Mouse (Mus musculus) B cell, adult 2 months (primary cell): ENCODE measurements around the gene Htr3a.
A peak's percentile ranks its signal among the peaks of the same experiment; 100 is the strongest.

ENCODE experiments used
- DNase-seq, 2 experiments: peaks; one replicate each; pipeline ENCODE4 v3.0.0; 2022

Gene Htr3a

DNA sequence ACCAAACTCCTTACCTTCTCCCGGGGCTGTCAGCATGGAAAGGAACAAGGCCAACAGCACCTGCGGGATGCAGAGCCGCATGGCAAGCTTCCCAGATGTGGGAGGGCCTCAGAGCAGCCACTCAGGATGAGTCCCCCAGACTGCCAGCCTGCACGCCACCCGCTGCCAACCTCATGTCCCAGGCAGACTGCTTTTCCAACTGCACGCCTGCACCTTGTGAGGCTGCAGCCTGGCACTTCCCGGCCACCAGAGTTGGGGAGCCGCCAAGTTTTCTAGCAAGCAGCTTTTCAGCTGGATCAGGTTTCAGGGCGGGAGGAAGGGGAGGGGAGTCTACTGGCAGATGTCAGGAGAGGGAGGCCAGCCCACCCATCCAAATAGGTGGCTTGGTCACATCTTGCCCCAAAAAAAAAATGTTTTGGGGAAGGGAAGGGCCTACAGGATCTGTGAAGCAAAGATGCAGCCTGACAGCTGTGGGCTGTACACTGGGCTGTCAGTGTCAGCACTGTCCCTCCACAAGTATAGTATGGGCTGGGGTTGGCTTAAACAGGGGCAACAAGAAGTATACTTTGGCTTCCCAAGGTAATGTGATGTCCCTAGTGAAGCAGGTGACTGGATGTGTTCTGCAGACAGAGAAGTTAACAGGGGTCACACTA is at the start of gene Htr3a:
Htr3a (minus strand) TSS at position 215 of the 653 bp plus-strand sequence.
- no peak for DNase-seq

DNA sequence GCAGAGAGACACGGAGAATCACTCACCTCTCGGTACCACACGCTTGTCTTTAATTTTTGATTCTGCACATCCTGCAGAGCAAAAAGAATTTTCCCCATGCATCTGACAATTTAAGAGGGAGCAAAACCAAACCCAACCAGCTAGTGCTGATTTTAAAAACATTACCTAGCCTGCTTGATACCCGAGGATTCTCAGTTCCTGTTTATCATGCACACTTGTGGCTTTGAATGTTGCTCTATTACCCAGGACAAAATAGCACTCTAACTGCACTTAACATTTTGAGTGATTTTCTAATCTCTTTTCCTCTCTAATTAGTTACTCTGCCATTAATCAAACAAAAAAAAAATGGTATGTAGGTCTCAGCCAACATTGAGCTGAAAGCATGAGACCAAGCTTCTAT is 36.7 kb upstream of the Htr3a start:
- DNase-seq: no peak

DNA sequence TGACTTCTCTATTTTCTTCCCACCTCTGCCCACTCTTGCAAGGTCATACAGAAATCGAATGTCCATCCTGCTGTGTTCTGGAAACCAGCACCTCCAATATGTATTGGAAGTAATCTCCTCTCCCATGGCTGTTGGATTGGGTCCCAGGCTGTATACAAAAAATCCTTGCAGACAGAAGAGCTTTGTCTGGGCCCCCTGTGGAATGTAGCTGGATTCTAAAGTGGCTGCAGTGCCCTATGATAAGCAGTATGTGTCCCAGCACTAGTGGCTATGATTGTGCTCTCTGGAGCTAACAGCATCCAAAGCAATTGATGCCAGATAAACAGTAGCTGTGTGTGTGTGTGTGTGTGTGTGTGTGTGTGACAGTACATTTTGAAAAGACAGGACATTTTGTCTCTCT is 31.4 kb upstream of the Htr3a start:
- DNase-seq: no peak

DNA sequence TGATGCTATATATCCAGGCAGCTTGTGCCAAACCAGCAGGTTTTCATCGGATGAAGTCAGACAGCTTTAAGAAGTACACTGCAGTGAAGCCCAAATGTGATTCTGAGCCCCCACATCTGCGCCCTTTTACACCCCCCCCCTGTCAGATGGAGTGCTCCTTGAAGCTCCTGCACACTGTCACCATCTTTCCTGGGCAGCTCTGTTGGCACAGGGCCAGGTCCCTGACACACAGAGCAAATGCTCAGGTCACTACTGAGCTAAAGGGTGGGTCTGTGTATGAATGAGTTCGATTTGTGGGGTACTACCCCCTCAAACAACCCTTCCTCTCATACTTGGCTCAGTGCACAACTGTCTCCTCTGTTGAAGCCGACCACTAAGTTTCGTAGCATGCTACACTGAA is 18.5 kb upstream of the Htr3a start:
- DNase-seq: no peak

DNA sequence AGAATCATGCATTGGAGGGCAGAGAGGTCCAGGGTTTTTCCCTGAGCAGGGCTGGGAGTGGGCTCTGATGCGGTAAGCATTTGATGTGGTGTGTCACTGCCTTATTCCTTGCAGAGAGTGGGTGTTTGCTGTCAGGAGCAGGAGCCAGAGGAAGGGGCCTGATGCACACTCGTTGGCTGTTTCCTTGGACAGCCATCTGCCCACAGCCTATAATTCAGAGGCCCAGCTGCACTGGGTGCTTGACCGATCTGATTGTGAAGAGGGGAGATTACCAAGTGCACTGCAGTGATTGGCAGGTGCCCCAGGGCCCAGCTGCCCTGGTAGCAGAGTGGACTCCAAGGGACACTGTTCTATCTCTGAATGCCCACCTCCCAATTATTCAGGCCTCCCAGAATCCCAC is 17.9 kb upstream of the Htr3a start:
- DNase-seq: no peak

DNA sequence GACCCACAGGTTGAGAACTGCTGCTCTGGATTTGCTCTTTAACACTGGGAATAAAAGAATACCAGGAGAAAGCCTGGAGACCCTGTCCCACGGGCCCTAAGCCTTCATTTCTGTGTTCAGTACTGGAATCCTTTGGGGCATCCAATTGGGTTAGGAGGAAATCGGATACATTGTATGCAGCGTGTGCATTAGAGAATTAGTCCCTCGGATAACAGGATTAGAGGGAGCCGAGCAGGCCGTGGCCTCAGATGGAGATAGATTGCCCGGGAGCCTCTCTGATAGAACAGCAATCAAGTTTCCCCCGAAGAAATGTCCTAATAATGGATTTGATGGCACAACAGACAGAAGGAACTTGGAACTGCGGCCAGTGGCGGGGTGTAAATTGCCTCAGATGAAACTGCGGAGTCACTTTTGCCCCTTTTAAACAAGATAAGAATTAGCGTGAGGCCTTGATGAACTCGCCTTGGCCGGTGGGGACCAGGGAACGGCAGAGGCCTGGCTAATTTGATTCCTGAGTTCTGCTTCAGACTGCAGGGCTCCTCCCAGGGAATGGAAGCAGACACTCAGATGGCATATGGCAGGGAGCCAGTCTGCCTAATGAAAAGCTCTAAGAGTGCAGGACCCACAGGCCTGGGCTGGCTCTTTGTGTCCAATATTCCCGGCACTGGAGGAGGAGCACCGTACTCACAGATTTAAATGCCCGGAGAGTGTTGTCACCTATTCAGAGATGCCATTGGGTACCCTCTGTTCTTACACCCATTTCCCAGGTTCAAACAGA is 5.3 kb upstream of the Htr3a start:
- no peak for DNase-seq

DNA sequence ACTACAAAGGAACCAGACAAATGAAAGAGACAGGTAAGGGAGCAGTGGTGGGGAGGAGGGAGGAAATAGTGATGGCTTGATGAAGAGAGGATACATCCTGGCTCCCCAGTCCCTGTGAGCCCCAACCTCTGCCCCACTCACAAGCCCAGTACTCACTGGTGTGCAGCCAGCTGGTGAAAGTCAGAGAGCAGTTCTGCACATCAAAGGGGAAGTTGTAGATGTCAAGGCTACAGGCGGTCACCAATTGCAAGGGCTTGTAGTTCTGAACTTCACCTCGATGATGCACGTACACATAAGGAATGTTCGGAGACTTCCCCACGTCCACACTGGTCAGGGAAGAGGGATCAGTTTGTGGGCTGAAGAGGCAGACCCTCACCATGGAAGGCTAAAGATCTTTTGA is 6.5 kb downstream of the Htr3a start:
- DNase-seq: no peak

DNA sequence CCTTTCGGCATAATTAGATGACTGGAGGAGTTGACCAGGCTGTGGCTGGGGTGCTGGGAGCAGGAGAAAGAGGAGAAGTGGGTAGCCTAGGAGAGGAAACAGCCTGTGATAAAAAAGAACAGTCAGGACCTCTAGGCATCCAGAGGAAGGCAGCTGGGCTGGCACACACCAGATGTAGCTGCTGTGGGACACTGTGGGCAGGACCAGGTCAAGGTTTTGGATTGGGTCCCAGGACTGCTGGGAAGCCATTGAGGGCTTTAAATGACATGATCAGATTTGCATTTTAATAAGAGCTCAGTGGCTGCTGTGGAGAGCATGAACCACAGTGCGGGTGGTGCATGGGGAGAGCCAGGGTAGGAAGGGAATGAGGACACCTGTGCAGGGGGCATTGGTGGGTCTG is 7.1 kb downstream of the Htr3a start:
- no peak for DNase-seq

DNA sequence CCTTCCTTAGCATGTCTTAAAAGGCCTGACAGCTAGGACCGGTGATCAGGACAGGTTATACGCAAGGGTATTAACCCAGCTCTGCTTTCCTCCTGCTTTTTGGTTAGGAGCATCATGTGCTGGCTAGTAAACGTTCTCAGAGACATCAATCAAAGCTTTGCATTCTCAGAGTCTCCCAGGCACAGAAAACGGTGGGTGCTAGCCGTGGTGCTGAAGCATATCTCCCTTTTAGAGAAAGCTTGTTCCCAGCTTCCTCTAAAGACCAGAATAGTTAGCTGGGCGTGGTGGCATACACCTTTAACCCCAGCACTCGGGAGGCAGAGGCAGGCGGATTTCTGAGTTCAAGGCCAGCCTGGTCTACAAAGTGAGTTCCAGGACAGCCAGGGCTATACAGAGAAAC is 12.3 kb downstream of the Htr3a start:
- DNase-seq: no peak

DNA sequence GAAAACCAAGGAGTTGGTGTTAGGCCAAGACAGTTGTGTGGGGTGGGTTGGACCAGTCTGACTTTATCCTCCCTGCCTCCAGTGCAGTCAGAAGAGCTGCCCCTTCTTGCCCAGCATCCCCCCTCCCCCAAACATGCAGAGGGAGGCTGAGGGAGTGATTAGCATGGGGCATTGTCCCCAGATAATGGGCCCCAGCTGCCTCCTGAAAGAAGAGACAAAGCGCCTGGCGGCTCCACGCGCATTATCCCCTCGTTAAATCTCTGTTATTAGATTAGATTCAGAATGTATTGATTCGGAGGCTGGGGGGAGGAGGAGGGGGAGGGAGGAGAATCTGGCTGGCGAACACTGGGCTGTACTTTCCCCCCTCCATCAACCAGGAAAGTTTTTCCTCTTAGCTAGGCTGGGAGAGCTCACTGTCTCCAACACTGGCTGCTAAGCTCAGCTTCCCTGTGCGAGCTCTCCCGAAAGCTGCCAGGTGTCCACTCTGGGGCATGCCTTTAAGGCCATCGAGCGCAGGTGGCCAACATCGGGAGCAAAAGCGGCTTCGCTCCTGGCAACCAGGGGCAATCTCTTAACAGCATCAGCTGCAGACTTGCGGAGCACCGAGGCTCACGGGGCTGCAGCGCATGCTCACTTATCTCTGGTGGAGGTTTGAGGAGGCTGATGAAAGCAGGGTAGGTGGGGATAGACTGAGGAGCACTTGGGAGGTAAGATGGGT is 14.9 kb downstream of the Htr3a start:
- no peak for DNase-seq

DNA sequence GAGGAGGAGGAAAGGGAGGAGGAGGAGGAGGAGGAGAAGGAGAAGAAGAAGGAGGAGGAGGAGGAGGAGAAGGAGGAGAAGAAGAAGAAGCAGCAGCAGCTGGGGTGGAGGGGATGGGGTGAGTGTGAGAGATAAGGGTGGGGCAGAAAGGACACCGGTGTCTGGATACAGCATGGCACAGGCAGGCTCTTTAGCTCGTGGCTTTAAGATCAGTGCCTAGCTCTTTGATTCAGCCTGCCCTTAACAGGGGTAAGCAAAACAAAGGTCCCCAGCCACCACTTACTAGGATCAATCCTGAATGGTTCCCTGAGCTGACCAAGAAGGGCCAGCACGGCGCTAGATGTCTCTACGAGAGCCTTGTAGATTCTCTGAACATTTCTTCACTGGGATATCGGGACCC is 16.1 kb downstream of the Htr3a start:
- DNase-seq: no peak

DNA sequence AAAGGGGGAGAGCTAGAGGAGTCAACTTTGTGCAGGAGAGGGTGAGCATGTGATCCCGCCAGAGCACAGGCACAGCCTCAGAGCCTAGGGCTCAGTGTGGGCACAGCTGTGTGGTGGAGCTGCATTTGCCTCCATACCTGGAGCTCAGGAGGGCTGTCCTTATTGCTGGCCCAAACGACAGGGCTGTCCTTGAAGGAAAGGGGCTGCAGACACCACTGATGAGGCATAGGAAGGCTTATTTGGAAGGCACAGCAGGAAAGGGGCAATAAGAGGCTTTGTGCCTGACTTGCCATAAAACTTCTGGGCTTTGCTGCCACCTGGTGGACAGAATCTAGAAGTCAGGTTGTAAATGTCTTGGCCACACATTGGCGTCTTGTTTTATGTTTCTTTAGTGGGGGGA is 16.9 kb downstream of the Htr3a start:
- peak; percentile 58 to 59 for DNase-seq

DNA sequence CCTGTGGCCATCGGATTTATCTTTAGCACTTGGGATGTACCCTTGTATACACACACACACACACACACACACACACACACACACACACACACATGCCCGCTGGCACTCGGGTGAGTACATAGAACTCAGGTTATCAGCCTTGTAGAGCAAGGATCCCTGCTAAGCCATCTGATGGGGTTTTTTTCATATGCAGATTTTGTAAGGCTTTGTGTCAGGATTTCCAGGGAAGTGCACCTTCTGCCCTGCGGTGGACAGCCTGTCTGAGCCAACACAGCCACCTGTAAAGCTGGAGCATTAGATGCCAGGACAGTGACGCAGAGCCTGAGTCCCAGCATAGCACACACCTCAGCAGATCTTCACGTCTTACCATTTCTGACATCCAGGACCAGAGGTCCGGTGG is 21.8 kb downstream of the Htr3a start:
- no peak for DNase-seq

DNA sequence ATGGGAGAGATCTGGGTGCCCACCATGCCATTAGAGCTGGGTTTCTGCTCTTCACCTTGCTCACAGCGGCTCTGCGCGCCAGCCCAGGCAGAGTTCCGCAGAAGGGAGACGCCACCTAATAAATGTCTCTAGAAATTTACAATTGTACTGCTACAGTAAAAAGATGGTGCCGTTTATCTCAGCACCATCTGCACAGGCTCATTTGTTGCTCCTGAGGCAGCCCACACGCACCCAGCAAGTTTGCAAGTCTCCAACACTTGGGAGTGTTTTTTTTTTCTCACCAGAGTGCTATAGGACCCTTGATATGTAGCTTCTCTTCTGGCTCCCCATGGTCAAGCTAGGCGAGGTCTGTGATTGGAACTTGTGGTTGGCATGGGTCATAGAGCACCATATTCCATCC is 38.0 kb downstream of the Htr3a start:
- DNase-seq: no peak

DNA sequence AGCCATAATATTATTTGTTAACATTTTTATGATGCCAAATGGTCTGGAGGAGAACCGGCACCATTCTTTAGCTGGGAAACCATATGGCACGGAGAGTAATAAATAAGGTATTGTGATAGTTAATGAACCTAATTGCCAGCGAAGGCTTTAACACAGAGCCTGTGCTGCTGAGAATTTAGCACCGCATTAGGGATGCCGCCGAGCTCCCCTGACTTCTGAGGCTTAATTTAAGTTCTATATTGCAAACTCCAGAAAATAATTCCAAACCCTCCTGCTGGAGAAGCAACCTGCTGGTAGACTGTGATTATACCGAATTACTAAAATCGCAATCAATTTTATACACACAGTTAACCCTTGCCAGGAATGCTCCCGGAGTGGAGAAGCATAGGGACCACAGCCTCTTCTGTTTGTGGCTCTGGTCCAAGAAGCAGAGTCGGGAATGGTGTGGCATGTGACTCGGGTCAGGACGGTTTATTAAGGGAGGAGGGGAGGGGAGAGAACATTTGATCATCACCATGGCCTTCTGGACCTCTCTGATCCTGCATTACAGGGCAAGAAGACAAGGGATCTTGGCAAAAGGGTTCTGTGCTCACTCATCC is 44.3 kb downstream of the Htr3a start:
- DNase-seq: no peak

DNA sequence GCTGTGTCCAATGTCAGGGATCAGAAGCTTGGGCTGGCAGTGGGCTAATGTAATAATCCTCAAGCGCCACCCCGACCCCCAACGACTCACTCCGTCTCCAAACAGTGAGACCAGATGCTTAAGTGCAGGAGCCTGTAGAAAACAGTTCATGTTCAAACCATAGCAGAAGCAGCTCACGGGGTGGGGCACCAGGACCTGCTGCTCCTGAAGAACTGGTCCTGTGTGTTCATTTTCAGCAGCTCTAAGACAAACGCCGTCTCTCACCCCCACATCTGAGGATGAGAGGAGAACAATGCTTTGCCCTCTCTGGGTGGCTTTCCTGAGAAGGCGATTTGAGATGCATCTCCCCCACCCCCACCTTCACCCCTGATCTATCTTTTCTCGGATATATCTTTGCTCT is 45.7 kb downstream of the Htr3a start:
- DNase-seq: no peak

DNA sequence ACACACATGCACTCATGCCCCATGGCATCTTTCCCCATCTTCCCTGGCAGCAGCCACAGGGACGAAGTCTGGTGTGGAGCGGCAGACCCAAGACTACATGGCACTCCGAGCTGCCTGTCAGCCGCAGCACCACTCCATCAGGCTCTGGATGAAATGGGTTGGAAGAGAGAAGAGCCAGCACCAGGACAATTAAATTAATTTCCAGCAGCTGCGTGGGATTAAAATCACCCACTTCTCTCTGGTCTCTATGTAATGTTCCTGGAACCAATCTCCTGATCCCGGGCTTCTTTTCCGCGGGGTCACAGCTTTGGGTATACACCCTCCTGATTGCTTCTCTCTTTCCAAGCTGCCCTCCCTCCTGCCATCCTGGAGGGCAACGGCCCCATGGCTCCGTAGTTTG is 49.4 kb downstream of the Htr3a start:
- DNase-seq: no peak

DNA sequence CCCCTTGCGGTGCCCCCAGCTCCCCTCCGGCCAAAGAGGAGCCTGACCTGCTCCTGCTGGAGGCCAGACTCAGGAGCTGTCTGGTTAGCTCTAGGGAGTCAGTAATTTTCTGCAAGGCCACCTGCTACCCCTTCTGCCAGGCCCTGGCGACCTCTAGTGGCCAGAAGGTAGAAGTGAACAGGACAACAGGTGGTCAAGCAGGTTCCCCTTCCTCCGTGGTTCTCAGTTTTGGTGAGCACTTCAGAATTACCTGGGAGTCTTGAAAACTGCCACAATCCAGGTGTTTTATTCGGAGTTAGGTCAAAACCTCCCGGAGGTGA is 50.4 kb downstream of the Htr3a start:
- peak; percentile 43 to 46 for DNase-seq

DNA sequence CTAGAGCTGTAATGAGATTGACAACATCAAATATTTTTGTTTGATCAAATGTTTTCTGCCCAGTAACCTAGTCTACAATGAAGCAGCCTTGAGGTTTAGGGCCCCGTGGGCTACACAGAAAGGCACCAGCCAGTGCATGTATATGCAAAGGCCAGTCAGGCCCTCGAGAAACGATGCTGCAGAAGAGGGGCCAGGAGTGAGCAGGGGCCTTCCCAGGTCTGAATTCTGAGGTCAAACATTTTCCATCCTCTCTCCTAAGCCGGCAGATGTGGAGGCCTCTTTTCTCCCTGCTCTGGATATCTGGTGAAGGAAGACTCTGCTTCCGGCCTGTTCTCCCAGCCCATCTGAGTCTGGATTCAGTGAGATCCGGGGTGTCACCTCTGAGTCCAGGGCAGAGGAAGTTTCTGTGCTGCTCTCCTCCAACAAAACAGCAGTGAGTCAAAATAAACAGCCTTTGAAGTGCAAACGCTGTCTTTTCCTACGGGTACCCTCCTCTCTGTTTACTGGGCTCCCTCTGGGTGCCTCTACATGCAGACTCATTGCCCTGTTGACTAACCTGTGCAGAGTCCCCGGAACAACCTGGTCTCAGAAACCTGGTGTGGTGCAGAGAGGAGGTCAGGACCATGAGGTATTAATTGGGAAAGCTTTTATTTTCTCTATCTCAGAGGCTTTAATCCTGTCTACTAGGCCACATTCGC is 50.9 kb downstream of the Htr3a start:
- DNase-seq: no peak

DNA sequence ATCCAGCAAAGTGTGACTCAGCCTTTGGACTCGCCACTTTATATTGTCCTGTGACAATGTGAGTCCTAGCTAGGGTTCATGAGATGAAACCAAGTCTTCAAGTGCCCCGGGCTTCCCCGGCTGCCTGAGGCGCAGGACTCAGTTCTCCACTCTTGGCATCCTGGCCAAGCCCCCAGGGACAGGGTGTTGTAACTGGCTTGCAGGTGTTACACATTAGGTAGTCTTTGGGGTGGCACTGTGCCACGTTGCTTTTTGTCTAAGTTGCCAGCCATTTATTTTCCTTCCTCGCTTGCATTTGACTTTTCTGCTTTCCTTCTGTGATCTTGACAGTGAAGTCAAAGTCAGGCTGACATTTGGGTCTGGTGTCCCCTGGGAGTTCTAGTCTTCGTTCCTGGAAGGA is 53.0 kb downstream of the Htr3a start:
- no peak for DNase-seq

DNA sequence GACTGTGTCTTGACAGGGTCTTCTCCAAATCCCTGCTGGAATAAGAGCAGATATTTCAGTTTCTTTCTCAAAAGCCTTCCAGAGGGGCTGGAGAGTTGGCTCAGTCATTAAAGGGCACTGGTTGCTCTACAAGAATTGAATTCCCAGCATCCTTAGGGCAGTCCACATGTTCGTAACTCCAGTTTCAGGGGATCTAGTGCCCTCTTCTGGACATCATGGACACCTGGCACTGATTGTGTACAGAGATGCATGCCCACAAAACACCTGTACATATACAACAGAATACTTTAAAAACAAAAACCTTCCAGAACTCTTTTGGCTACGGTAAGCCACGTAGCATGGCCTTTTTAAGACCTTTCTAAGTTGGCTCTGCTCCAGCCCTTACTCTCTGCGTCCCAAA is 54.7 kb downstream of the Htr3a start:
- no peak for DNase-seq

DNA sequence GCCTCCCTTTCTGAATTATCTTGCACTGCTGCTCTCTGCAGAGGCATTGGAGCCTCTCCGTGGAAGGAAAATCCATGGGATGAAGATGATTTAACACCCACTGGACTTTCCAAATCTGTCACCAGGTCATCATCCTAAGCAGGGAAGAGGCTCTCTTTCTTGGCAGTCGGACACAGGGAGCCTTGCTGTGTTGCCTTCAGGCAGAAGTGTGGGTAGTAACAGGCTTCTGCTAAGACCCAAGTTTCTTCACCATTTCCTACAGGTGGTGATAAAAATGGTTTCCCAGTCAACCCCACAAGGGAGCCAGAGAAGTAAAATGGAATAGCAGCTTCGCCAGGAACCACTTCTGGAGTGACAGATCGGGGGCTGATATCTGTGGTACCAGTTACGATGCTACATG is 61.4 kb downstream of the Htr3a start:
- DNase-seq: no peak
